Mouse (Mus musculus) stomach, embryonic 16.5 days (tissue): Measurements from ENCODE around the gene Irs3. TPM values are rescaled to one million over a fixed set of nuclear protein-coding genes. Genes with fewer than 3 reads are reported as not detected.

ENCODE experiments used
- ATAC-seq: fragments of 200-750 bp; cut with Nextera tagmentation; 2 replicates; pipeline ENCODE4 v1.8.0; 2017; ENCODE audit warnings: moderate number of reproducible peaks, moderate TSS enrichment; ENCODE audit not compliant: insufficient read depth, low FRiP score
- H3K27ac ChIP-seq: fragments of 300-500 bp; sonication (generic); 2 replicates; pipeline ENCODE4 v1.5.1; 2014; ENCODE audit warnings: low read length
- H3K27me3 ChIP-seq: fragments of 300-500 bp; sonication (generic); 2 replicates; pipeline ENCODE4 v1.6.1; 2014; ENCODE audit warnings: low read length, control low read depth, mixed read lengths; ENCODE audit not compliant: control insufficient read depth, insufficient read depth
- H3K36me3 ChIP-seq: fragments of 300-500 bp; sonication (generic); 2 replicates; pipeline ENCODE4 v1.6.1; 2014; ENCODE audit warnings: low read length; ENCODE audit not compliant: control insufficient read depth, insufficient read depth
- H3K4me1 ChIP-seq: fragments of 300-500 bp; sonication (generic); 2 replicates; pipeline ENCODE4 v1.6.1; 2014; ENCODE audit warnings: low read length, control low read depth, mixed read lengths; ENCODE audit not compliant: control insufficient read depth, insufficient read depth
- H3K4me2 ChIP-seq: fragments of 300-500 bp; sonication (generic); 2 replicates; pipeline ENCODE4 v1.6.1; 2014; ENCODE audit warnings: low read depth, low read length, mixed read lengths
- H3K4me3 ChIP-seq: fragments of 300-500 bp; sonication (generic); replicated peaks from 2 replicates; pipeline ENCODE4 v1.5.1; 2014; ENCODE audit warnings: mild to moderate bottlenecking, low read length
- H3K9ac ChIP-seq: fragments of 300-500 bp; sonication (generic); 2 replicates; pipeline ENCODE4 v1.6.1; 2014; ENCODE audit warnings: low read length
- H3K9me3 ChIP-seq: fragments of 300-500 bp; sonication (generic); replicated peaks from 2 replicates; pipeline ENCODE4 v1.6.1; 2016; ENCODE audit warnings: low read length, control low read depth; ENCODE audit not compliant: control insufficient read depth
- WGBS: fragments of 180-500 bp; shearing (Covaris S2); extraction: QIAGEN DNeasy Blood & Tissue Kit; methylation state at CpG from one replicate; pipeline ENCODE4 v1.1.7; 2014; 5-methylcytosine and 5-hydroxymethylcytosine counted together
- polyA plus RNA-seq: library from polyadenylated mRNA; unstranded; fragments of >200 nt; fragmentation: Nextera tagmentation; extraction: Ambion mirVana; gene quantifications from 2 replicates; pipeline ENCODE4 v1.2.1, GENCODE M21; 2015

Gene Irs3
- polyA plus RNA-seq, 1 experiment from 2014 or later, result 0.14 TPM

- ATAC-seq, result no peak
- 32% methylated on average over 4 of the region's 4 CpGs for whole genome bisulfite sequencing
- H3K9me3 ChIP-seq, result no peaks in the 10 kb centered on the region
- 0 out of 2 replicates have a peak overlapping the region, but pooled peaks have one; percentile 12 for H3K9ac ChIP-seq
- H3K36me3 ChIP-seq, result no peaks in the 10 kb centered on the region
- H3K4me3 ChIP-seq, result no peak overlapping the region
- peaks cover 20% of the 10 kb centered on the region for H3K27me3 ChIP-seq
- peaks cover 31% of the 10 kb centered on the region for H3K4me1 ChIP-seq
- no peak overlapping the region for H3K27ac ChIP-seq
- H3K4me2 ChIP-seq, result no peak overlapping the region
Measured at GRCm38 (mm10) chr5:137649251-137649650, 3.7 kb upstream of the Irs3 start.

GRCm38 (mm10) chr5:137647827-137648601 is 2.5 kb upstream of the Irs3 start:
- ATAC-seq, result no peak
- Histone ChIP-seq H3K4me1 (peaks cover 31% of the 10 kb centered on the region), H3K27me3 (peaks cover 27% of the 10 kb centered on the region), H3K9ac (no peak overlapping the region), H3K9me3 (no peaks in the 10 kb centered on the region), H3K36me3 (no peaks in the 10 kb centered on the region), H3K4me3 (no peak overlapping the region), H3K27ac (no peak overlapping the region), H3K4me2 (no peak overlapping the region)
- 41% methylated on average over 9 of the region's 9 CpGs for WGBS

- peak overlapping the region; percentile 53 for H3K4me2 ChIP-seq
- peaks cover 27% of the 10 kb centered on the region for H3K27me3 ChIP-seq
- no peaks in the 10 kb centered on the region for H3K9me3 ChIP-seq
- 5% methylated on average over 44 of the region's 44 CpGs for WGBS
- peaks cover 12% of the 10 kb centered on the region for H3K36me3 ChIP-seq
- peak overlapping the region; percentile 23; the same call in 1 of the 2 replicates for H3K9ac ChIP-seq
- no peak for ATAC-seq
- peak overlapping the region; percentile 33 for H3K4me3 ChIP-seq
- H3K27ac ChIP-seq, result no peak overlapping the region
- H3K4me1 ChIP-seq, result peaks cover 22% of the 10 kb centered on the region
Measured at GRCm38 (mm10) chr5:137645091-137645651, 343 bp downstream of the Irs3 start.

- Histone ChIP-seq H3K9ac (no peak overlapping the region), H3K9me3 (no peaks in the 10 kb centered on the region), H3K4me1 (peaks cover 15% of the 10 kb centered on the region), H3K4me2 (no peak overlapping the region), H3K27ac (no peak overlapping the region), H3K4me3 (no peak overlapping the region), H3K27me3 (peaks cover 27% of the 10 kb centered on the region), H3K36me3 (peaks cover 15% of the 10 kb centered on the region)
- no peak for ATAC-seq
- WGBS, result 53% methylated on average over 19 of the region's 19 CpGs
Measured at GRCm38 (mm10) chr5:137644484-137644883, 1.0 kb downstream of the Irs3 start.

GRCm38 (mm10) chr5:137642886-137643285 is 2.6 kb downstream of the Irs3 start:
- H3K36me3 ChIP-seq, result peaks cover 29% of the 10 kb centered on the region
- no peak overlapping the region for H3K4me3 ChIP-seq
- no peak overlapping the region for H3K4me2 ChIP-seq
- peaks cover 27% of the 10 kb centered on the region for H3K27me3 ChIP-seq
- no peak overlapping the region for H3K27ac ChIP-seq
- H3K4me1 ChIP-seq, result peaks cover 8% of the 10 kb centered on the region; the same call in 1 of the 2 replicates
- 49% methylated on average over 4 of the region's 4 CpGs for WGBS
- no peak for ATAC-seq
- no peaks in the 10 kb centered on the region for H3K9me3 ChIP-seq
- no peak overlapping the region for H3K9ac ChIP-seq

GRCm38 (mm10) chr5:137641054-137641453 is 4.5 kb downstream of the Irs3 start, which contains the start of gene Sap25:
Gene Sap25, plus strand, starts transcription at chr5:137641334.
- Histone ChIP-seq H3K4me3 (no peak within 1 kb of the TSS), H3K4me1 (peaks cover 8% of the 10 kb centered on the region; the same call in 1 of the 2 replicates), H3K27me3 (peaks cover 24% of the 10 kb centered on the region), H3K4me2 (no peak within 1 kb of the TSS), H3K27ac (no peak within 1 kb of the TSS), H3K9me3 (no peaks in the 10 kb centered on the region), H3K9ac (no peak within 1 kb of the TSS), H3K36me3 (peaks cover 33% of the 10 kb centered on the region)
- no peak for ATAC-seq
- 82% methylated on average over 19 of the region's 19 CpGs for WGBS

- no peaks in the 10 kb centered on the region for H3K4me1 ChIP-seq
- no peaks in the 10 kb centered on the region for H3K9me3 ChIP-seq
- no peak overlapping the region; the same call in 1 of the 2 replicates for H3K9ac ChIP-seq
- peaks cover 33% of the 10 kb centered on the region for H3K36me3 ChIP-seq
- no peak overlapping the region for H3K27ac ChIP-seq
- 72% methylated on average over 7 of the region's 7 CpGs for WGBS
- peaks cover 9% of the 10 kb centered on the region for H3K27me3 ChIP-seq
- no peak overlapping the region for H3K4me3 ChIP-seq
- ATAC-seq, result no peak
- no peak overlapping the region for H3K4me2 ChIP-seq
Measured at GRCm38 (mm10) chr5:137639472-137639871, 6.0 kb downstream of the Irs3 start.

- no peak overlapping the region for H3K4me2 ChIP-seq
- H3K27ac ChIP-seq, result no peak overlapping the region
- H3K4me3 ChIP-seq, result no peak overlapping the region
- H3K27me3 ChIP-seq, result no peaks in the 10 kb centered on the region
- peak overlapping the region; percentile 12 for H3K9ac ChIP-seq
- no peak for ATAC-seq
- H3K4me1 ChIP-seq, result peaks cover 38% of the 10 kb centered on the region
- H3K36me3 ChIP-seq, result peaks cover 11% of the 10 kb centered on the region
- no peaks in the 10 kb centered on the region for H3K9me3 ChIP-seq
- WGBS, result 74% methylated on average over 12 of the region's 12 CpGs
Measured at GRCm38 (mm10) chr5:137633397-137634084, 12.0 kb downstream of the Irs3 start.

GRCm38 (mm10) chr5:137631591-137631990 is 13.9 kb downstream of the Irs3 start:
- Histone ChIP-seq H3K4me1 (peaks cover 42% of the 10 kb centered on the region), H3K9me3 (no peaks in the 10 kb centered on the region), H3K9ac (peak overlapping the region; percentile 76), H3K4me2 (peak overlapping the region; percentile 92), H3K27me3 (no peaks in the 10 kb centered on the region), H3K27ac (peak overlapping the region; percentile 92), H3K4me3 (peak overlapping the region; percentile 66), H3K36me3 (no peaks in the 10 kb centered on the region)
- ATAC-seq, result no peak
- WGBS, result 46% methylated on average over 4 of the region's 4 CpGs
